Mouse (Mus musculus) layer of hippocampus, postnatal 25 days (tissue): ENCODE measurements around the gene Ptgds. TPM values are rescaled to one million over a fixed set of nuclear protein-coding genes. Genes with fewer than 3 reads are reported as not detected.
A peak's percentile ranks its signal among the peaks of the same experiment; 100 is the strongest.

Experiments used
- DNase-seq, 2 experiments: peaks; one replicate each; pipeline ENCODE4 v3.0.0; 2022; ENCODE audit warnings: mixed read lengths in 2 of 2, low spot score in 1 of 2; ENCODE audit errors: extremely low spot score in 1 of 2
- total RNA-seq, 2 experiments: library from RNA; stranded (reverse); gene quantifications; 2 replicates each; pipeline ENCODE4 v1.2.3; 2021

Ptgds gene
- total RNA-seq, 2 experiments from 2014 or later: 329 to 404 TPM

DNA sequence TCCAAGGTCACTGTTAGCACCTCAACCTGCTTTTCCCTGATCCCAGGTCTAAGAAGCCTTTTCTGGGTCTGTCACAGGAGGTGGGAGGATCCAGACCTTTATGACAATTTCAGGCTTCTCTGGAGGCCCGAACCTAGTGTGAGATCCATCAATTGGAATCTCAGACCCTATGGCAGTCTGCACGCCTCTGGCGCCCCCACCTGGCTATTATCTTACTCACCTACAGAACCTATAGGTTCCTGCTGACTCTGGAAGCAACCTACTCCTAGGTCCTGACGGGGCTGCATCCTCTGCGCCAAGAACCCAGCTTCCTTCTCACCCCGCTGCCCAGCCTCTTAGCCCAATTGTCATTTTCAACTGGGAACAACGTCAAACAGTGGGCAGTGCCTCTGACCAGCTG, 13.1 kb upstream of the Ptgds start:
- DNase-seq: peak in 1 of 2 experiments; percentile 37

DNA sequence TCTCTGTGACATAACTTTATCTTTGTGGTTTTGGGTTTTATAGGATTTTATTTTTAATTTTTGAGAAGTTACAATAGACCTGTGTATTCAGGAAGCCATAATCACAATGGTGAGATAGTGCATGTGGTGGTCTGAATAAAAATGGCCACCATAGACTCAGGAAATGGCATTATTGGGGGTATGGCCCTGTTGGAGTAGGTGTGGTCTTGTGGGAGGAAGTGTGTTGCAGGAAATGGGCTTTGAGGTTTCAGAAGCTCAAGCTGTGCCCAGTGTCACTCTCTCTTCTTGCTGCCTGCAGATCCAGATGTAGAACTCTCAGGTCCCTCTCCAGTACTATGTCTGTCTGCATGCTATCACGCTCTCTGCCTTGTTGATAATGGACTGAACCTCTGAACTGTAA, 10.7 kb upstream of the Ptgds start:
- DNase-seq: no peak

DNA sequence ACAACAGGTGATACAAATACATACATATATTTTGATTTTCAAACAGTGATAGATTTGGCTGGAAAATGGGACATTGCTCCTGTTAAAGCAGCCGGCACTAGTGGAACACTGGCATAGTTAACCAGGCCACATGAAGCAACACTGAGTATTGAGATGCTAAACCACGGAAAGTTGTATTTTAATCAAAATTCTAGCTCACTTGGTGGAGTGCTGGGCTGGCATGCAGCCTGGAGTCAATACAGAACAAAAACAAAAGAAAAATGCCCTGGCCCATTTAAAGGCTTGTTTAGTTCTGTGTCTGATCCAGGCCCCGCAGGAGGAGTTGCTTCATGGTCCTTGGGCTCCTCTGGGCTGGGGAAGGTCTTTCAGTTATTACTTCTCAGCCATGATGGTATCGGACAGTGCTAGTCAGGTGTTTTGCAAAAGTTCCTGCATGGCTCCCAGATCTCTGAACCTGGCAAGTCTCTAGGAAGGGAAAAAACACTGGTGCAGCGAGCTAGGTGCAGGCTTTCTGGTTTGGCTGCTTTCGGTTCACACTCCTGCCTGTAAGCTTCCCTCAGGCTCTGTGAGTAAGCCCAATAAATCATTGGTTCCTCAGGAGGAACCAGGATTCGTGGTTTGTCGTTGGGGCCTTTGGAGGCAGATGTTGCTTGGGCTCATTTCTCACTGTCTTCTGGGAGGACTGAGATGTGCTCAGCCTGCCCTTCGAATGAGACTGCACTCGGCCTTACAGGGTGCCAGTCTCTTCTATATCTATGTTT, 9.9 kb upstream of the Ptgds start:
- DNase-seq: no peak

DNA sequence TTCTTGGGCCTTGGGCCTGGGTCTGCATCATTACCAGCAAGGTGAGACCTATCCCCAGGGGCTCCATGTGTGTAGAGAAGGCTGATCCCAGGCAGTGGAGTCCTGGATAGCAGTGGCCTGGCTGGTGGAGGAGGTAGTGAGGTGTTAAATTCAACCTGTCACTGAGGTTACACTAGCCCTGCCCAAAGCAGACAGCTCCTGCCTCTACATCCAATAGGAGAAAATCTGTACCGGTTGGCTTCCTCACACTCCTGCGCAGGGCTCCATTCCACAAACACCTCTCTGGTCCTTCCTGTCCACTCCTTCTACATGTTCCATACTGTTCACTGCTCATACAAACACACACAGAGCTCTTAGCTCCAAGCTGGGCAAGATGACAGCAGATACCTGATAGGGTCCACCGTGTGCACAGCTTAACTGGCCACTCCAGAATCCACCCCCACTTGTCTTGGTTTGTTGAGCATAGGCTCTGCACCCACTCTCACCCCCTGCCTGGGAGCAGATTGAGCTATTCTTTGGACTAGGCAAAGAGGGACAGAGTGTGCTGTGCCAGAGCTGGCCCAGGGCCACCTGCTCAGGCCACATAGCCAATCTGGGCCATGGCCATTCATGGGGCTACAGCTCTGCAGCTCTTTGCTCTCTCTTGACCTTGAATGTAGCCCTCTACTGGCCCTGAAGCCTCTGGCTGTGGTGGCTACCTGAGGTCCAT, 8.3 kb upstream of the Ptgds start:
- DNase-seq: peak in 1 of 2 experiments; percentile 31

DNA sequence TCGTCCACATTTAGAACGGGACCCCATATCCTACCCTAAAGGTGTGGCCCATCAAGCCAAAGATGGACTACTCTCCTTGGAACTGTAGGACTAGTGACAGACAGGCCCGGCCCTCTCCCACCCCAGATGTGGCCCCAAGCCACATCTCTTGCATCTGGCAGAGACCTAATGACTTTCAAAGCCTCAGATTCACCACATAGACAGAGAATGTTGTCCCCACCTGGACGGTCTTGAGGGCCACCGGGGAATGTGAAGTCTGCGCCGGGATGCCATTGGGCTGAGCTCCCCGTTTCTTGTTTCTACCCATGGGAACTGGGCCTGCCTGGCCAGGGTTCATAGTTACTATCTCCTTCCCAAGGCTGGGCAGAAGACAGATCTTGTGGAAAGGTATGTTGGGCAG, 7.7 kb upstream of the Ptgds start:
- DNase-seq: no peak

DNA sequence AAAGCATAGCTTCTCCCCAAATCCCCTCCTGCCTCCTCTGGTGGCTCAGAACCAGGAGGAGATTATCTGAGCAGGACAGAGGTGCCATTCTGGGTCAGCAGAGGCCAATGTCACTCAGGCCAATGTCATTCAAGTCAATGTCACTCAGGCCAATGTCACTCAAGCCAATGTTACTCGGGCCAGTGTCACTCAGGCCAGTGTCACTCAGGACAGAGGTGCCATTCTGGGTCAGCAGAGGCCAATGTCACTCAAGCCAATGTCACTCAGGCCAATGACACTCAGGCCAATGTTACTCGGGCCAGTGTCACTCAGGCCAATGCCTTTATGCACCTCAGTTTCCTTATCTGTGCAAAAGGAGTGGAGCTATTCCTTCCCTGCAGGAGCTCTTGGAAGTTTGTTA, 2.7 kb upstream of the Ptgds start:
- DNase-seq: no peak

DNA sequence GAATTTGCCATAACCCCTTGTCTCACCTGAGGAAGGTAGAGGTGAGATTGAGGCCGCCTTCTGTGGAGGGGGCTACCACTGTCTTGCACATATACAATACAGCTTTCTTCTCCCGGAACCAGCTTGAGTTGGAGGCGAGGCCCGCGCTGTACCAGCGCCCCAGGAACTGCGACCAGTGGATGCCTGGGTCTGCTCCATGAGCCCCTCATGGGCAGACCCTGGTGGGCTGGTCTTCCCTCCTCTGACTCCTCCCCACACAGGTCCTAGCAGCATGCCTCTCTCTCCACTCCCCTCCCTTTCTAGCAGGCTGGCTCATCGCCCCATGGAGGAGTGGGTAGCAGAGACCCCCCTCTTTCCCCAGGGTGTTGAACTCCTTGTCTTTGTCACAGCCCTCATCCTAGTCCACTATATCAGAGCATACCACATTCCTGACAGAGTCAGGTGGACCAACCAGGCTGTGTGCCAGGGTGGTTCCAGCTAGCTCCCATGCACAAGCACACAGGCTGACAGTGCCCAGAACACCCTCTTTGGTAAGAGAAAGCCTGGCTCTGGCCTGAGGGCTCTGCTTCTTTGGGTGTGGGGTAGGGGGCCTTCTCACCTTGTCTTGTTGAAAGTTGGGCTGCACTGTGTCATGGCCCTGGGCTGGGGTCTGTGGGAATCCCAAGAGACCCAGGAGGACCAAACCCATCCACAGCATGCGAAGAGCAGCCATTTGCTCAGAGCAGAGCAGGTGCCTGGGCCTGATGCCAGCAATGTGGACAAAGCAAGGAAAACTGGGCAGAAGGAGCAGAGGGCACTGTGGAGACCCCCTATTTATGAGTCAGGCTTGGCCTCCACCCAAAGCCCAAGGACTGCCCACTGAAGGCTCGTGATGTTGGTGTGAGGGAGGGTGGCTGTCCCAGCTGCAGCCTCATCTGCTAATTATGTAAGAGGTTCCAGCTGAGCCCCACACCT, 607 bp downstream of the Ptgds start:
- peak in 1 of 2 experiments; percentile 41 for DNase-seq

DNA sequence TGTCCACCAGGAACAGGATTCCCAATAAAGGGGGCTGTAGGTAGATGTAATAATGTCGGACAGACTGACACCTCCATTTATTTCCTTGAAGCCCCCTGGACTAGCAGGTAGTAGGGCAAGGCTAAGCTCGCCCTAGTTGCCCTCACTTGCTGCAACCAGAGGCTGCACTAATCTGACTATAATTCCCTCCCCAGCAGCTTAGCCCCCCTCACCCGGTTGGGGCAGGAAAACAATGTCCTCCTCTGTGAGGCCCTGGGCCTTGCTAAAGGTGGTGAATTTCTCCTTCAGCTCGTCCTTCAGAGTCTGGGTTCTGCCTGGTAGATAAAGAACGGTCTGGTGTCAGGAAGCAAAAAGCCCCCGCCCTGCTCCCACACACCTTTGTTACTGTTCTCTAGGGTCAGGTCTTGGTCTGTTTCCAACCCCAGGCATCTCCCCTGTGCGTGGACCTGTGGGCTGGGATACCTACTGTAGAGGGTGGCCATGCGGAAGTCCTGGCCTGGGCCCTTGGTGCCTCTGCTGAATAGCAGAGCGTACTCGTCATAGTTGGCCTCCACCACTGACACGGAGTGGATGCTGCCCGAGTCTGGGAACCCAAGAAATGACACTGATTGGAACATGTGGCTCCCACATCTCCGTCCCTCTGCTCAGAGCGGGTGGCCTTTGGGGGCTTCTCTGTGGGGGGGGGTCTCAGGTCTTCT, 2.1 kb downstream of the Ptgds start:
- DNase-seq: no peak

DNA sequence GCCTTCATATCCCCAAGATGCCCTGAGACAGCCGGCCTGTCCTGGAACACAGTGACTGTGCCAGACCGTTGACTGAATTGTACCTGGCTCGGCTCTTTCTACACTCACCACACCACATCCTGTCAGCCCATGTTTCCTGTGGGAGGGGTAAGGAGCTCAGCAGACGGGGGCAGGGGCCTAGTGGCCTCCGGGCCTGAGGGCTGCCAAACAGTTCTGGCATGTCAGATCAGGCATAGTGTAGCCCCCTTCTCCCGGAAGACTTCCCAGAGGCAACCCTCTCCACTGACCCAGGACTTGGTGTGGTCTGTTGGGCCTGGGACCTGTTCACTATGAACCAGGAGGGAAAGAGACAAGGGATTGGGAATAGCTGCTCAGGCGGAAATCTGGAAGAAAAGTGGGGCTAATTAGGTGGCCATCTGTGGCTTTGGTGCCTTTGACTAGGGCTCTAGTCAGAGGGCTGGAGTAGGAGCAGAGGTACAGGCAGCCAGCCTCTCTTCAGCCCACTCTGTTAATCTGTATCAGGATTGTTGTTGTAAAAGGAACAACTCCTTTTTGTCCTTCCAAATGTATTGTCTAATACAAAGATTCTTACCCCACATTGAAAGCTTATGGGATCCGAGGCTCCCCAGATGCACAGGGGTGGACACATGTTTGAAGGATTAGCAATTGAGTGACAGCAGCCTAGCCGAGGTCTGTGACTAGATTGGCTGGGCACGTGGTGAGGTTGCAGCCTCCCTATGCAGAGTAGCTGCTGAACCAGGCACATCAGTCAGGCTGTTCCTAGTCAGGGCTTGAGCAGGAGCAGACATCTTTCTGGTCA, 3.8 kb downstream of the Ptgds start:
- DNase-seq: no peak

DNA sequence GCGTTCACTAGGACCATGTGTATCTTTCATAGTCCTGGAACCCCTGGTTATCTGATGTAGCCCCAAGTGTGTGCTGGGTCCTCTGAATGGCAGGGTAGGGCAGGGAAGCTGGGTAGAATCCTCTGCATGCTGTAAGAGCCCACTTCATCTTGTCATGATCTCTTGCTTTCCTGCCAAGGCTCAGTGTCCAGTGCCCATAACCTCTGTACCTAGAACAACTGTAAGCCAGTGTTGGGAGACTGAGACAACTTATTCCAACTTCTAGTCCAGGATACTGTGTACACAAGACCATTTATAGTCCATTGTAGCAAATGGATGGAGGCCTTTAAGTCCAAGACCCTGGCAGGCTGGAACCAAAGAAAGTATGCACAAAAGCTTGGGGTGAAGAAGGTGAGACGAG, 4.6 kb downstream of the Ptgds start:
- no peak for DNase-seq

DNA sequence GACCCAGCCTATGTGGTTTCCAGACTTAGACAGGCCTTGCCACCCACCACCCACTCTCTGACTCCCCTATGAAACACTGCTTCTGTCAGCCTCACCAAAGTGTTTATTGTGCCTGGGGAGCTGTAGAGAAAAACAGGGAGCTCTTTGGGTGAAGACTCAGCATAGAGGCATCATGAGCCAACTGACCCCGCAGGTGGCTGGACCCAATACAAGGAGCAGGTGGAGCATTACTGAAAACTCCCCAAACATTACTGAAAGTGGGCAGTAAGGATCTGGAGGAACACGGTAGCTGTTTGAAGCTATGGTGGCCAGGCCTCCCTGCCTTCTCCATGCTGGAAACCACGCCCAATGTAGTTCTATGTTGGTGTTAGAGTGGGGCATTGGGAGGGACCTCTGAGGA, 6.2 kb downstream of the Ptgds start:
- DNase-seq: no peak

DNA sequence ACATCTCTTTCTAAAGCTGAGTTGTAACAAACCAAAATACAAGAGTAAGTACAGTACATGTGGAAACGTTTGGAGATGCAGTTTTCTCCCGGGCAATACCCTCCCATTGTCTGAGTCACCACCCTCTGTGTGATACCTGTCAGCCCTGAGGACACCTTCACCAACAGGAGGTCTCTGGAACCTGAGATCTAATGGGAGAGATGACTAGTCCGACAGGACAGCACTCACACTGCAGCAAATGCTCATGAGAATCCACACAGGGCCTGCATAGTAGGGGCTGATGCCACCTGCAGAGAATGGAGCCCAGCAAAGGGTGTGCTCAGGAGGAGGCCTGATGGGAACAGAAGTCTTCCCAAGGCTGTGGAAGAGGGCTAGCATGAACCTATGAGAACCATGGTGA, 8.4 kb downstream of the Ptgds start:
- no peak for DNase-seq

DNA sequence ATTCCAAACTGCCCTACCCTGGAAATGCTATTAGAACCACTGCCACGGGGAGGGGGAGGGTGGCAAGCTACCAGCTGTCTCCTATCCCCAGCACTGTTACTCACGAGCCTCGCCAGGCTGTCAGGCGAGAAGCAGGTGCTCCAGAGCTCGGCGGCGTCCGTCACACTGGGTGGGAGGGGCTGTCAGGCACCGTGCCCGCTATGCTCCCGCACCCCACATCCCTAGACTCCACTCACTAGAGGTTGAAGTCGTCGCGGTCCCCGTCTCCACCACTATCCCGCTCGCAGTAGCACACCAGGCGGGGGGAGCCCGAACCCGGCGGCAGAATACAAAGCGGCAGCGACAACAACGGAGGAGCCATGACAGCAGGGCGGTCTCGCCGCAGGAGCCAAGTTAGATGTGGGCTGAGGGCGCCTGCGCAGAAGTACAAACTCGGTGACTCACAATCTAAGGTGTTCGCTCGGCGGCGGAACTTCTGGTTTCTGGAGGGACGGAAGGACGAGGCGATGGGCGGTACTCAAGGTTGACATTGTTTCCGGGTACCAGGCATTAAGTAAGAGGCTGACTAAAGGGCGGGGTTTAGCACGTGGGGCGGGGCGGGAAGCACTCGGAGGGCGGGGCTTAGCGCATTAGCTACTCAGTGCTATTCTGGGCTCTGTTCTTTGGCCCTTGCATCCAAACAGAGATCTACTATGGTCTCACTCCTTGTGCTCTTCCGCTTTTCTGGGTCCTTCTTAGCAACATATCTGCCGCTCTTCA, 9.1 kb downstream of the Ptgds start, which contains the start of gene Paxx:
TSS of gene Paxx (minus strand) at position 544 of the 759 bp plus-strand sequence.
- DNase-seq: peak; percentile 75 to 84

DNA sequence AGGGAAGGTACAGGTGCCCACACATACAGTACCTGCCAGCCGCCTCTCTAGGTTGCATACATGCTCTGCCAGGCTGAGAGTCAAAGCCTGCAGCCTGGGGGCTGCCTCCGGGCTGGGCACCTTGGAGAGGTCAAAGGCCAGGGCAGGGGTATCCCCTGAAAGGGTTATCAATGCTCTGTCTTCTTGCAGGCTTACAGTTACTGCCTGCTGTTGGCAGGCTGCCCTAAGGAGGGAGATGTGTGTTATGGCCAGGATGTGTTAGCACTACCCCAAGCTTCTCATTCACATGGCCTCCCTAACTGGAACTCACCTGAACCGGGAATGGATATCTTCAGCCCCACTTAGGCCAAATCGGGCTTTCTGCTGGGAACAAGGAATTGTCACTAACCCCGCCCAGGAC, 9.7 kb downstream of the Ptgds start:
- DNase-seq: no peak

DNA sequence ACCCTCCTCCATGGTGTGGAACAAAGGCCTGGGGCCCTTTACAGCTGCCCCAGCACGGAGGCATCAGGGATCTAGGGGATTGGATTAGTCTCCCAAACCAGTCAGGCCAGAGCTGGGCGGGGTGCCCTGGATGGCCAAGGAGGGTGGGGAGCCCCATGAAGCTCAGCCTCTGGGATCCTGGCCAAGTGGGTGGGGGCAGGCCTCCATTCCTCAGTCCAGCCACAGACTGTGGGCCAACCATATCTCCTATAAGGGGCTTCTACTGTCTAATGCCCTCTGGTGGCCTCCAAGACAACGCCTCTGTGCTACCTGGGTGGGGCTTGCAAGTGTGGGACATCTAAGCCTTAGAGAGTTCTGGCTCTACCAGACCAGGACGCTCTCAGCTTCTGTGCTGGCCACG, 10.9 kb downstream of the Ptgds start:
- no peak for DNase-seq

DNA sequence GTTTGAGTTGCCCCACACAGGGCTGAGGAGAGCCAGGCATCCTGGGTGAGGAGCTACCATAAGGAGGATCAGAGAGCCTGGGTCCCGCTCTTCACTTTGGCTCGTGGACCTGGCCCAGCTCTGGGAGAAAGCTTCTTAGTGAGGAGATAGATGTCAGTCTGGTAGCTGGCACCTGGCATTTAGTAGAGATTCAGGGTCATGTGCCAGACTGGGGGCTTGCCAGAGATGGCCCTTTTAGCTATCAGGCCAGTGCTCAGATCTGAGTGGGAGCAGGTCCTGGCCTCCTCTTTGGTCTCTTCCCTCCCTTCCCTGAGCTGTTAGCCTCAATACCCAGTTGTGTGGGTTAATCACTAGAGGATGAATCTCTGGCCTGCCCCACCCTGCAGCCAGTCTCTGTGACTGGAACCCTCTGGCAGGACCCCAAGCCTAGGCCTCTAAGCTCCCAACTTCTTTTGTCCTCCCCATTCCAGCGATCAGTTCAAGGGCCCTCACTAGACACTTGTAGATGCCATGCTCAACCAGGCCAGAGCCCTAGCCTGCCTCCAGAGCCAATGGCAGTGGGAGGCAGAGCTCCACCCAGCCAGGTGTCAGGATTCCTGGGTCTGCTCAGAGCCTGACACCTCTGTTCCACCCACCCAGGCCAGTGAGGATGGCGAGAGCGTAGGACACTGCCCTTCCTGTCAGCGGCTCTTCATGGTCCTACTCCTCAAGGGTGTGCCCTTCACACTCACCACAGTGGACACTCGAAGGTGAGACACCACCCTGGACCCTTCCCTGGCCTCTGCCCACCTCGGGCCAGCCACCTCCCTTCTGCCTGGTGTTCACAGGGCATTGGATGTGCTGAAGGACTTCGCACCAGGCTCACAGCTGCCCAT, 12.6 kb downstream of the Ptgds start:
- no peak for DNase-seq

DNA sequence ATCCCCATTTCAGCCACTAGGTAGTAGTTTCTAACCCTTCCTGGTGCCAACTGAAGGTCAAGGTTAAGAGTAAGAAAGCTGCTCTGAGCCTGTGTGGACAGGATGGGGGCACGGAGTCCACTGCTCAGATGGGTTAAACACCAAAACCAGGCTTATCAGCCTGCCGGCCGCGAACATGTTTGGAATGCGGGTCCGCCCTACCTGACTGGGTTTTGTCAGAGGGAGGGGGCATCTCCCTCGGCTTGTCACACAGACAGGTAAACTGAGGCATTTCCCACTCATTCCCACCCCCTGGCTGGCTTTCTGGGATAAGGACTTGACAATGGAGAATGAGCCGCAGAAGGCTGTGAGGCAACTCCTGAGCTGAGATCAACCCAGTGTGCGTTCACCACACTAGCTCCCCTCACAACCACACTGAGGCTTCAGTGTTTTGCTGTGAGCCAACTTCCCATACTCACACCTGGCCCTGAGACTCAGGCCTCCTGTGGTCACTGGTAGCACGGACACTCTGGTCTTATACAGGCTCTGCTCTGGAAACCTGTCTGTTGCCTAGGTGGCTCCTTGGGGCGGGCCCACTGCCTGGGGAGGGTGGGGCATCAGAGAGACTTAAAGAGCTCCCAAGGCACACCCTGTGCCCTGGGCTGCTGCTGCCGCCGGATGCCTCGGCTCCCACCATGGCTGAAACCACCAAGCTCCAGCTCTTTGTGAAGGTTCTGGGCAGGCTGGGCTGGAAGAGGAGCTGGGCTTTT, 13.5 kb downstream of the Ptgds start, which contains the start of gene Clic3:
TSS of gene Clic3 (plus strand) at position 634 of the 749 bp plus-strand sequence.
- DNase-seq: no peak
